Mouse (Mus musculus) G1E (cell line): ENCODE data around the gene Ccna2. TPM values are rescaled to one million over a fixed set of nuclear protein-coding genes. Genes with fewer than 3 reads are reported as not detected.
A peak's percentile ranks its signal among the peaks of the same experiment; 100 is the strongest.

Source experiments
- ATAC-seq: 2 replicates; pipeline ENCODE4 v1.8.0; 2016; ENCODE audit warnings: mild to moderate bottlenecking; ENCODE audit not compliant: insufficient number of reproducible peaks, poor library complexity, low FRiP score, severe bottlenecking; ENCODE audit errors: extremely low read depth
- DNase-seq: peaks from one replicate; pipeline ENCODE4 v3.0.0; 2012; ENCODE audit warnings: low spot score
- H3K27me3 ChIP-seq: 2 replicates; pipeline ENCODE4 v1.6.1; 2012; ENCODE audit warnings: mild to moderate bottlenecking, low read length, inconsistent platforms; ENCODE audit not compliant: insufficient read depth
- H3K36me3 ChIP-seq: replicated peaks from 2 replicates; pipeline ENCODE3; 2012; ENCODE audit warnings: mild to moderate bottlenecking, inconsistent platforms
- H3K4me1 ChIP-seq: 2 replicates; pipeline ENCODE4 v1.6.1; 2012; ENCODE audit warnings: low read depth, low read length, inconsistent platforms, mixed read lengths; ENCODE audit not compliant: insufficient read depth
- H3K4me3 ChIP-seq: 2 replicates; pipeline ENCODE4 v1.5.1; 2012; ENCODE audit warnings: low read depth, mild to moderate bottlenecking, inconsistent platforms, low read length, moderate library complexity, mixed read lengths
- H3K9me3 ChIP-seq: replicated peaks from 2 replicates; pipeline ENCODE4 v1.6.1; 2012; ENCODE audit warnings: inconsistent platforms
- CTCF ChIP-seq: IDR thresholded peaks from 2 replicates; pipeline ENCODE4 v1.5.1; 2012; ENCODE audit warnings: low read depth, low read length, inconsistent platforms, mixed read lengths
- GATA1 ChIP-seq: IDR thresholded peaks from 2 replicates; pipeline ENCODE4 v1.6.1; 2012; ENCODE audit warnings: borderline replicate concordance, low read length, inconsistent platforms, mixed read lengths
- GATA2 ChIP-seq: IDR thresholded peaks from 2 replicates; pipeline ENCODE4 v1.6.1; 2012; ENCODE audit warnings: low read depth, low read length, inconsistent platforms, borderline replicate concordance
- POLR2AphosphoS5 ChIP-seq: IDR thresholded peaks from 2 replicates; pipeline ENCODE4 v1.6.1; 2012; ENCODE audit warnings: low read depth, low read length, inconsistent platforms; ENCODE audit not compliant: insufficient replicate concordance
- TAL1 ChIP-seq: conservative IDR thresholded peaks from 2 replicates; pipeline ENCODE4 v1.6.1; 2012; ENCODE audit warnings: low read depth, low read length, inconsistent platforms, mixed read lengths
- polyA plus RNA-seq: library from polyadenylated mRNA; stranded (reverse); fragments of >175 nt; gene quantifications from 2 replicates; pipeline ENCODE4 v1.2.3, GENCODE M21; 2012
- total RNA-seq, 2 experiments: library from RNA; stranded (forward) in 1 of 2; stranded (reverse) in 1 of 2; fragments of 200-1000 nt in 1 of 2; fragments of >200 nt in 1 of 2; fragmentation: Nextera tagmentation in 1 of 2; gene quantifications; 2 replicates each; pipeline ENCODE4 v1.2.3; 2014 to 2017

Ccna2 gene
- total and polyA plus RNA-seq, 3 experiments = 189 to 410 (median 238) TPM

DNA sequence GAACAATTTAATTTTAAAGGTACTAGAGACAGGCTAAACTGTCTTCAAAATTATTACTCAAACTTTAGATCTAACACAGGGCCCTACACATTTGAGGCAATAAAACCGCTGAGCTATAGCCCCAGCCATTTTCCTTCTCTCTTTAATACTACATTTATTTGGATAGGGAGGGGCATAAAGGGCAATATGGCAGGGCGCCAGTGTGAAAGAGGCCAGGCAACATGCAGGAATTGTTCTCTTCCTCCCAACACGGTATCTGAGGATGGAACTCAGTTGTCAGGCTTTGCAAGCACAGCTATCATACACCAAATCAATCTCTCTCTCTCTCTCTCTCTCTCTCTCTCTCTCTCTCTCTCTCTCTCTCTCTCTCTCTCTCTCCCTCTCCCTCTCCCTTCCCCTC lies 26.9 kb upstream of the Ccna2 start:
- DNase-seq = no peak
- Histone ChIP-seq H3K4me3 (no peak overlapping the region), H3K27me3 (no peaks in the 10 kb centered on the region), H3K4me1 (no peaks in the 10 kb centered on the region), H3K9me3 (no peaks in the 10 kb centered on the region), H3K36me3 (peaks cover 9% of the 10 kb centered on the region)
- TF ChIP-seq CTCF = no peak
- TF ChIP-seq GATA1 = no peak
- no peak for TF ChIP-seq TAL1
- no peak for TF ChIP-seq POLR2AphosphoS5
- TF ChIP-seq GATA2 = no peak
- no peak for ATAC-seq

DNA sequence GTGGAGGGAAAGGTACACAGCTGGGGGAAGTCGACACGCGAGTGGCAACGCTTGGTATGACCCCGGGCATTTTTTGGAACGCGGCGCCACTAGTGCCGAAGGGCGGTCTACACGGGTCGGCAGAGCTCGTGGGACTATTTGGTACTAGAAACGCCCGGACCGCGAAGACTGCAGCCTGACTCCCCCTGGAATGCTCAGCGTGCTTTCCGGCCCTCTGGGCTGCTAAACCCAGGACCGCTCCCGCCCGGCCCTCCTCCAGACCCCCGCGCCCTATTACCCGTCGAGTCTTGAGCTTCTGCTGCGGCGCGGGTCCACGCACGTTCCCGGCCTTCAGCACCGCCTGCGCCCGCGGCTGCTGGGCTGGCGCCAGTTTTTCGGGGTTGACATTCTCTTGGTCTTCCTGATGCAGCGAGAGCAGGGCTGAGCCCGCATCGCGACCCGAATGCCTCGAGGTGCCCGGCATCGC lies 556 bp downstream of the Ccna2 start:
- no peaks in the 10 kb centered on the region for H3K27me3 ChIP-seq
- peak; percentile 4 for DNase-seq
- peaks cover 41% of the 10 kb centered on the region for H3K36me3 ChIP-seq
- H3K9me3 ChIP-seq = no peaks in the 10 kb centered on the region
- peaks cover 35% of the 10 kb centered on the region for H3K4me1 ChIP-seq
- peak overlapping the region; percentile 94 for H3K4me3 ChIP-seq
- TF ChIP-seq TAL1 = no peak
- TF ChIP-seq CTCF = no peak
- TF ChIP-seq POLR2AphosphoS5 = no peak
- no peak for TF ChIP-seq GATA2
- no peak for TF ChIP-seq GATA1
- no peak for ATAC-seq

DNA sequence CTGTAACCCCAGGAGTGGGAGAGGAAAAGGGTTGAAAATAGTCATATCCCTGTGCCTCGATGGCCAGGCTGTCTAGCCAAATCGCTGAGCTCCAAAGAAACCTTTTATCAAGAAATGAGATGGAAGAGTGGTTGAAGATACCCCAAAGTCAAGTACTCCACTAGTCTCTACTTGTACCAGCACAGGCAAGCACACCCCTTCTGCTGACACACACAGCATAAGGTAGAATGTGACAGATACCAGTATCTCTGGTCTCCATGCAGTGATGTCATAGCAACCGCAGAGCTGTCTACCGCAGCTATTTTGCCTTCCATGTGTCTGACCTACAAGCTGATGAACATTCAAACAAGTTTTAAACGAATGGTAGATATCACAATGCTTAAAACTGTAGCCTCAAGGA lies 2.1 kb downstream of the Ccna2 start:
- H3K27me3 ChIP-seq = no peaks in the 10 kb centered on the region
- peak overlapping the region; percentile 94; the same call in 1 of the 2 replicates for H3K4me3 ChIP-seq
- ATAC-seq (no peak), DNase-seq (no peak)
- TF ChIP-seq GATA2 (no peak), TAL1 (no peak), POLR2AphosphoS5 (no peak), CTCF (no peak), GATA1 (no peak)
- H3K36me3 ChIP-seq = peaks cover 50% of the 10 kb centered on the region
- peaks cover 36% of the 10 kb centered on the region for H3K4me1 ChIP-seq
- no peaks in the 10 kb centered on the region for H3K9me3 ChIP-seq

DNA sequence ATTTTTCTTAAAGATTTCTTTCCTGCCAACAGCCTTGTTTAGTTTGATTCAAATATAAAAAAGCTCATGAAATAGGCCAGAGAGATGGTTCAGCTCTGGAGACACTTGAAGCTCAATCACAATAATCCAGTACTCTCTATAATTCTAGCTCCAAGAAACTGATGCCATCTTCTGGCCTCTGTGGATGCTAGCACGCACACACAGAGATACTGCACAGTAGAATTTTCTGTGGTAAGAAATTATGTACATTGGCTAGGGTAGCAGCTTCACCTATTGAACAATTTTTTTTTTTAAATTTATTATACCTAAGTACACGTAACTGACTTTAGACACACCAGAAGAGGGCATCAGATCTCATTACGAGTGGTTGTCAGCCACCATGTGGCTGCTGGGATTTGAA lies 8.3 kb downstream of the Ccna2 start:
- H3K27me3 ChIP-seq = no peaks in the 10 kb centered on the region
- no peak for DNase-seq
- H3K4me3 ChIP-seq = no peak overlapping the region
- peaks cover 83% of the 10 kb centered on the region for H3K36me3 ChIP-seq
- H3K9me3 ChIP-seq = no peaks in the 10 kb centered on the region
- no peak for ATAC-seq
- H3K4me1 ChIP-seq = peaks cover 17% of the 10 kb centered on the region
- TF ChIP-seq POLR2AphosphoS5 (no peak; the same call in 1 of the 2 replicates), GATA1 (no peak), TAL1 (no peak), GATA2 (no peak), CTCF (no peak)

DNA sequence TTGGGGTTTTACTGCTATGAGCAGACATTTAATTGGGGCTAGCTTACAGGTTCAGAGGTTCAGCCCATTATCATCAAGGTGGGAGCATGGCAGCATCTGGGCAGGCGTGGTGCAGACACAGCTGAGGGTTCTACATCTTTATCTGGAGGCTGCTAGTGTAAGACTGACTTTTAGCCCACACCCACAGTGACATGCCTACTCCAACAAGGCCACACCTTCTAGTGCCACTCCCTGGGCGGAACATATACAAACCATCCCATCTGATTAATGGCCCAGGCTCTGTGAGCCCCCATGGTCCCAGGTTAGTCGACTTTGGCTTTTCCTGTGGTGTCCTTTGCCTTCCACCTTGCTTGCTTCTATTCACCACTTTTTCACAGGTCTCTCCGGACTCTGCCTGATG lies 12.3 kb downstream of the Ccna2 start:
- ATAC-seq = no peak
- Histone ChIP-seq H3K4me1 (peaks cover 4% of the 10 kb centered on the region; the same call in 1 of the 2 replicates), H3K9me3 (no peaks in the 10 kb centered on the region), H3K27me3 (no peaks in the 10 kb centered on the region), H3K36me3 (peaks cover 85% of the 10 kb centered on the region), H3K4me3 (no peak overlapping the region)
- no peak for DNase-seq
- no peak for TF ChIP-seq GATA1
- TF ChIP-seq CTCF = no peak
- TF ChIP-seq GATA2 = no peak
- no peak for TF ChIP-seq TAL1
- TF ChIP-seq POLR2AphosphoS5 = no peak

DNA sequence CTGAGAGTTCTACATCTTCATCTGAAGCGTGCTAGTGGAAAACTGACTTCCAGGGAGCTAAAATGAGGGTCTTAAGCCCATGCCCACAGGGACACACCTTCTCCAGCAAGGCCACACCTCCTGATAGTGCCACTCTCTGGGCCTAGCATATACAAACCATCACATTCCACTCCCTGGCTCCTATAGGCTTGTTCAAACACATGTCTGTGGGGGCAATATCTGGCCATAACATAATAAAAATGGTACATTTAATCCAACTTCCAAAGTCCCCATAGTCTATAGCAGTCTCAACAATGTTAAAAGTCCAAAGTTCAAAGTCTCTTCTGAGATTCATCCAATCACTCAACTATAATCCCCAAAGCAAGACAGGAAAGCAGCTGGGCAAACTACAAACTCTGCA lies 14.3 kb downstream of the Ccna2 start:
- Histone ChIP-seq H3K4me1 (peaks cover 9% of the 10 kb centered on the region), H3K9me3 (no peaks in the 10 kb centered on the region), H3K4me3 (no peak overlapping the region), H3K27me3 (no peaks in the 10 kb centered on the region), H3K36me3 (peaks cover 74% of the 10 kb centered on the region)
- ATAC-seq = no peak
- no peak for DNase-seq
- TF ChIP-seq TAL1 (no peak), POLR2AphosphoS5 (no peak), GATA2 (no peak), GATA1 (no peak), CTCF (no peak)

DNA sequence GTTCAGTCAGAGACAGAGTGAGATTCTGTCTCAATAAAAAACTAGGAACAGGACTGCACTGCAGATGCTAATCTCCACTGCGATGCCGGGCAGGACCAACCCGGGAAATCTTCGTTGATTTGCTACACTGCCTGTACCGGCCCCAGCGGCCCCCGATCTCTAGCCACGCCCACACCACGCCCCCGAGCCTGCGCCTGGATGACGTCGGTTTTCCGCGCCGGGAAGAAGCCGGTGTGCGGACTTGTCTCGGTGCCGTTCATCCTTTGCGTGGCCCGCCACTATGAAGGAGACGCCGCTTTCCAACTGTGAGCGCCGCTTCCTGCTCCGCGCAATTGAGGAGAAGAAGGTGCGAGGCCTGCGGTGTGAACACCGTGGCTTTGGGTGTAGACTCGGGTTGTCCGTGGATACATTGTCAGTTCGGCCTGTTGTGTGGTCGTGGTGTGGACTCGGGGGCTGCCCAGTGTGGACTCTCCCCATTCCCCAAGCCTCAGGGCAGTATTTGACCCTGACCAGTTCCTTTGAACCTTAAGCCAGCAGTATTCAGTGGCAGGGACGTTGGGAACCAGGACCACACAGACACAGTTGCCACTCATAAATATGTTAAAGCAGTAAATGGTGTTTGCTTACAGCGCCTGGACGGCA lies 19.4 kb downstream of the Ccna2 start, which contains the start of gene Exosc9:
TSS of gene Exosc9 (plus strand) at position 201 of the 642 bp plus-strand sequence.
- Histone ChIP-seq H3K4me3 (peak within 1 kb of the TSS; percentile 89), H3K36me3 (peaks cover 35% of the 10 kb centered on the region), H3K4me1 (peaks cover 14% of the 10 kb centered on the region), H3K9me3 (no peaks in the 10 kb centered on the region), H3K27me3 (no peaks in the 10 kb centered on the region; the same call in 1 of the 2 replicates)
- peak; percentile 64 for ATAC-seq
- peak; percentile 75 for DNase-seq
- TF ChIP-seq TAL1 (no peak), POLR2AphosphoS5 (no peak), GATA1 (no peak), GATA2 (no peak), CTCF (no peak)
